Mouse (Mus musculus): ENCODE results near the gene Bik. TPM values are rescaled to one million over a fixed set of nuclear protein-coding genes. Genes with fewer than 3 reads are reported as not detected.

The Bik gene
- polyA plus RNA-seq, 1 experiment from 2014 or later, result 1.7 TPM

Small RNA genes lying within 50 kb of the gene (microRNA-seq; reads per million reads assigned to microRNA genes)
- not detected for gene Gm24575

Other genes starting within 250 kb of the Bik start
- gene Arfgap3, start 176.6 kb upstream of the Bik start, polyA plus RNA-seq (2016; fragmentation: Nextera tagmentation; extraction: Ambion mirVana), result 35.3 and 37.3 TPM in 2 replicates
- gene Pacsin2, start 62.3 kb upstream of the Bik start, polyA plus RNA-seq (2016; fragmentation: Nextera tagmentation; extraction: Ambion mirVana), result 37.0 and 40.7 TPM in 2 replicates
- gene Ttll1, start 16.0 kb upstream of the Bik start, polyA plus RNA-seq (2016; fragmentation: Nextera tagmentation; extraction: Ambion mirVana), result 57.0 and 62.4 TPM in 2 replicates
- 15.5 and 16.3 TPM in 2 replicates for gene Tspo, start 36.7 kb downstream of the Bik start, polyA plus RNA-seq (2016; fragmentation: Nextera tagmentation; extraction: Ambion mirVana)
- gene Mcat, start 36.9 kb downstream of the Bik start, polyA plus RNA-seq (2016; fragmentation: Nextera tagmentation; extraction: Ambion mirVana), result 37.4 and 38.8 TPM in 2 replicates
- gene Ttll12, start 68.3 kb downstream of the Bik start, polyA plus RNA-seq (2016; fragmentation: Nextera tagmentation; extraction: Ambion mirVana), result 45.9 and 49.9 TPM in 2 replicates
- gene Scube1, start 198.2 kb downstream of the Bik start, polyA plus RNA-seq (2016; fragmentation: Nextera tagmentation; extraction: Ambion mirVana), result 17.9 and 20.4 TPM in 2 replicates